Comparison of ENCODE assay signal across 8 mouse cellular contexts in genomic region chr11:70525184-70525678, GRCm38 (mm10). TPM values are rescaled to one million over a fixed set of nuclear protein-coding genes. Genes with fewer than 3 reads are reported as not detected.
DNase-seq lines count a peak whose midpoint lies in the region; ATAC-seq and TF ChIP-seq lines count a peak whose summit lies in the region.

TSS of gene Psmb6 (plus strand) at chr11:70525367.

- peak; percentile 73; the same call in 1 of the 2 replicates for TF ChIP-seq POLR2A in bone marrow, adult 2 months (IDR thresholded peaks at IDR 0.05; ENCODE audit: borderline replicate concordance, control insufficient read depth, low read depth, low read length)
- peak; percentile 89; the same call in 1 of the 2 replicates for TF ChIP-seq POLR2A in limb, embryonic 14.5 days (IDR thresholded peaks at IDR 0.05; ENCODE audit: borderline replicate concordance, extremely low read depth, insufficient read depth, insufficient read length)

- H3K27me3 ChIP-seq in embryonic facial prominence, embryonic 15.5 days: peaks cover under 1% of the 10 kb centered on the region
- H3K27me3 ChIP-seq in limb, embryonic 14.5 days (ENCODE audit: control insufficient read depth, insufficient read depth, low read length): no peaks in the 10 kb centered on the region
- H3K27me3 ChIP-seq in midbrain, postnatal 0 days (ENCODE audit: insufficient read depth, low read length): no peaks in the 10 kb centered on the region

- H3K9me3 ChIP-seq in embryonic facial prominence, embryonic 15.5 days (replicated peaks): no peaks in the 10 kb centered on the region
- no peaks in the 10 kb centered on the region for H3K9me3 ChIP-seq in limb, embryonic 14.5 days (ENCODE audit: control insufficient read depth, low read length)
- no peaks in the 10 kb centered on the region for H3K9me3 ChIP-seq in midbrain, postnatal 0 days (ENCODE audit: low read length)

- H3K4me1 ChIP-seq in bone marrow, adult 2 months (ENCODE audit: control insufficient read depth, insufficient read depth, low read length): no peaks in the 10 kb centered on the region; the same call in 1 of the 2 replicates
- H3K4me1 ChIP-seq in embryonic facial prominence, embryonic 15.5 days: peaks cover 17% of the 10 kb centered on the region
- peaks cover 5% of the 10 kb centered on the region for H3K4me1 ChIP-seq in limb, embryonic 14.5 days (ENCODE audit: control insufficient read depth, insufficient read depth, low read length)
- 0 out of 2 replicates have a peak, but pooled peaks cover 4% of the 10 kb centered on the region for H3K4me1 ChIP-seq in midbrain, postnatal 0 days (ENCODE audit: insufficient read depth, low read length)

- H3K36me3 ChIP-seq in embryonic facial prominence, embryonic 15.5 days: peaks cover 36% of the 10 kb centered on the region
- peaks cover 26% of the 10 kb centered on the region for H3K36me3 ChIP-seq in limb, embryonic 14.5 days (ENCODE audit: control insufficient read depth, insufficient read depth, low read length)
- H3K36me3 ChIP-seq in midbrain, postnatal 0 days (ENCODE audit: insufficient read depth, low read length): peaks cover 22% of the 10 kb centered on the region

- no peak for TF ChIP-seq CTCF in bone marrow, adult 2 months (IDR thresholded peaks at IDR 0.05; ENCODE audit: control insufficient read depth, insufficient read depth, low read length)
- TF ChIP-seq CTCF in midbrain, postnatal 0 days (IDR thresholded peaks at IDR 0.05): no peak

- peak; percentile 99 for DNase-seq in 416B (ENCODE audit: low read depth)
- DNase-seq in heart, adult 8-10 months (ENCODE audit: low spot score): peak; percentile 95
- DNase-seq in kidney, adult 9 months: peak; percentile 96
- peak; percentile 99 for DNase-seq in limb, embryonic 14.5 days (ENCODE audit: low spot score)
- peak; percentile 99 for DNase-seq in midbrain, postnatal 0 days (ENCODE audit: low spot score)
- peak; percentile 70 to 82 for DNase-seq in spleen, postnatal 14 days (ENCODE audit: low spot score in 2 of 2)

- H3K27ac ChIP-seq in bone marrow, adult 2 months (ENCODE audit: control insufficient read depth, insufficient read depth, low read depth, low read length, poor library complexity): no peak within 1 kb of the TSS
- H3K27ac ChIP-seq in embryonic facial prominence, embryonic 15.5 days (replicated peaks): peak within 1 kb of the TSS; percentile 56; the same call in 1 of the 2 replicates
- H3K27ac ChIP-seq in limb, embryonic 14.5 days (replicated peaks; ENCODE audit: low read depth, low read length): no peak within 1 kb of the TSS
- H3K27ac ChIP-seq in midbrain, postnatal 0 days (ENCODE audit: low read depth, low read length): peak within 1 kb of the TSS; percentile 69

- ATAC-seq in embryonic facial prominence, embryonic 15.5 days (ENCODE audit: insufficient number of reproducible peaks, low FRiP score, low TSS enrichment, low read depth): peak; percentile 94
- ATAC-seq in limb, embryonic 14.5 days (ENCODE audit: low FRiP score, low read depth): peak; percentile 94
- ATAC-seq in midbrain, postnatal 0 days (ENCODE audit: low FRiP score): peak; percentile 90

- H3K4me3 ChIP-seq in bone marrow, adult 2 months (replicated peaks; ENCODE audit: control insufficient read depth, low read depth, low read length): peak within 1 kb of the TSS; percentile 84
- peak within 1 kb of the TSS; percentile 76 for H3K4me3 ChIP-seq in embryonic facial prominence, embryonic 15.5 days (replicated peaks)
- peak within 1 kb of the TSS; percentile 65 for H3K4me3 ChIP-seq in limb, embryonic 14.5 days (replicated peaks; ENCODE audit: low read length)
- H3K4me3 ChIP-seq in midbrain, postnatal 0 days (ENCODE audit: low read depth, low read length): peak within 1 kb of the TSS; percentile 62

- peak within 1 kb of the TSS; percentile 69 for H3K4me2 ChIP-seq in embryonic facial prominence, embryonic 15.5 days (replicated peaks)
- peak within 1 kb of the TSS; percentile 79 for H3K4me2 ChIP-seq in limb, embryonic 14.5 days (replicated peaks; ENCODE audit: low read depth, low read length, severe bottlenecking)
- peak within 1 kb of the TSS; percentile 69 for H3K4me2 ChIP-seq in midbrain, postnatal 0 days (ENCODE audit: low read depth, low read length, poor library complexity, severe bottlenecking)

- H3K9ac ChIP-seq in embryonic facial prominence, embryonic 15.5 days: peak within 1 kb of the TSS; percentile 63
- peak within 1 kb of the TSS; percentile 72 for H3K9ac ChIP-seq in limb, embryonic 14.5 days (ENCODE audit: low read depth, low read length, severe bottlenecking)
- peak within 1 kb of the TSS; percentile 80 for H3K9ac ChIP-seq in midbrain, postnatal 0 days (replicated peaks; ENCODE audit: low read length, poor library complexity, severe bottlenecking)

- under 1% methylated on average over 26 of the region's 26 CpGs for WGBS in bone marrow, adult 2 months
- 0% methylated on average over 26 of the region's 26 CpGs for WGBS in embryonic facial prominence, embryonic 15.5 days
- WGBS in limb, embryonic 14.5 days: under 1% methylated on average over 25 of the region's 26 CpGs
- WGBS in midbrain, postnatal 0 days: under 1% methylated on average over 25 of the region's 26 CpGs

RNA-seq across cellular contexts. Expression of gene Psmb6, which starts in this region (rescaled TPM):
- polyA plus RNA-seq in bone marrow, adult 2 months (2011; ENCODE audit: insufficient read depth, insufficient read length, low replicate concordance, missing spikeins): 90.4 and 129 TPM in 2 replicates
- 727 and 733 TPM in 2 replicates for polyA plus RNA-seq in embryonic facial prominence, embryonic 15.5 days (2015; fragmentation: Nextera tagmentation; extraction: Ambion mirVana)
- 100 to 1,000 TPM; 218 to 249 (median 234) TPM for total RNA-seq in heart, adult 8-10 months (2022)
- polyA plus RNA-seq in limb, embryonic 14.5 days (2012; rRNA removed): 421 and 423 TPM in 2 replicates
- polyA plus RNA-seq in limb, embryonic 14.5 days (2014; fragmentation: Nextera tagmentation; extraction: Ambion mirVana): 755 and 779 TPM in 2 replicates
- total RNA-seq in midbrain, postnatal 0 days (2014; rRNA removed): 455 and 493 TPM in 2 replicates
- 818 and 874 TPM in 2 replicates for polyA plus RNA-seq in midbrain, postnatal 0 days (2015; fragmentation: Nextera tagmentation; extraction: Ambion mirVana)

Comparison
In these comparisons a context has a peak if more than half of its experiments do, and no peak if none do; other contexts are left out.
1. H3K27ac ChIP-seq: peak in embryonic facial prominence, embryonic 15.5 days (single experiment) and midbrain, postnatal 0 days (single experiment); none in bone marrow, adult 2 months (single experiment) and limb, embryonic 14.5 days (single experiment).
2. Peak in every context shown above with its lines, with median percentiles within 50 percentile points of each other: DNase-seq, H3K4me3 ChIP-seq, ATAC-seq, H3K4me2 ChIP-seq and H3K9ac ChIP-seq.